Mouse (Mus musculus) fat pad, adult 2 months (tissue): Measurements from ENCODE around the gene Tbx3.

Experiments used
- DNase-seq: peaks from one replicate; pipeline ENCODE4 v3.0.0-alpha.2; 2011; ENCODE audit warnings: low read depth, low spot score; ENCODE audit errors: extremely low read depth

Tbx3 gene

GRCm38 (mm10) chr5:119670566-119671108 is at the start of gene Tbx3:
TSS of gene Tbx3 (plus strand) at chr5:119670669.
- DNase-seq: peak; percentile 83

- no peak for DNase-seq
Measured at GRCm38 (mm10) chr5:119622076-119622475, 48.4 kb upstream of the Tbx3 start.

GRCm38 (mm10) chr5:119624554-119624953 is 45.9 kb upstream of the Tbx3 start:
- DNase-seq: no peak

- no peak for DNase-seq
Measured at GRCm38 (mm10) chr5:119625603-119626002, 44.9 kb upstream of the Tbx3 start.

GRCm38 (mm10) chr5:119626154-119626553 is 44.3 kb upstream of the Tbx3 start:
- DNase-seq: no peak

- no peak for DNase-seq
Measured at GRCm38 (mm10) chr5:119626662-119627061, 43.8 kb upstream of the Tbx3 start.

GRCm38 (mm10) chr5:119628100-119628499 is 42.4 kb upstream of the Tbx3 start:
- no peak for DNase-seq

GRCm38 (mm10) chr5:119628746-119629327 is 41.6 kb upstream of the Tbx3 start:
- DNase-seq: no peak

- DNase-seq: no peak
Measured at GRCm38 (mm10) chr5:119633581-119633980, 36.9 kb upstream of the Tbx3 start.

GRCm38 (mm10) chr5:119634861-119635260 is 35.6 kb upstream of the Tbx3 start:
- DNase-seq: no peak

GRCm38 (mm10) chr5:119638300-119638699 is 32.2 kb upstream of the Tbx3 start:
- DNase-seq: no peak

GRCm38 (mm10) chr5:119641094-119641493 is 29.4 kb upstream of the Tbx3 start:
- DNase-seq: no peak

- no peak for DNase-seq
Measured at GRCm38 (mm10) chr5:119641714-119642113, 28.8 kb upstream of the Tbx3 start.

GRCm38 (mm10) chr5:119646965-119647364 is 23.5 kb upstream of the Tbx3 start:
- no peak for DNase-seq

GRCm38 (mm10) chr5:119651135-119651965 is 19.1 kb upstream of the Tbx3 start:
- no peak for DNase-seq

- no peak for DNase-seq
Measured at GRCm38 (mm10) chr5:119656354-119656753, 14.1 kb upstream of the Tbx3 start.

GRCm38 (mm10) chr5:119656856-119657255 is 13.6 kb upstream of the Tbx3 start:
- no peak for DNase-seq

GRCm38 (mm10) chr5:119657362-119657761 is 13.1 kb upstream of the Tbx3 start:
- DNase-seq: no peak

- DNase-seq: no peak
Measured at GRCm38 (mm10) chr5:119657804-119658203, 12.7 kb upstream of the Tbx3 start.

- DNase-seq: no peak
Measured at GRCm38 (mm10) chr5:119658396-119658795, 12.1 kb upstream of the Tbx3 start.

GRCm38 (mm10) chr5:119659041-119659440 is 11.4 kb upstream of the Tbx3 start:
- DNase-seq: no peak
